Mouse (Mus musculus): ENCODE measurements at regions not wholly inside any gene's neighbourhood (a gene's known extent, or its start where the extent isn't known, plus 50 kb on each side); places are given as distances from the start of the nearest gene placed in this dataset.
"Not testable (repeated sequence)": the region's sequence is repeated elsewhere in the genome, so short reads cannot be mapped to it uniquely, and the experiment has no call there.

GRCm38 (mm10) chr4:66691598-66692220 lies 135.7 kb upstream of the Tlr4 start:
- Histone ChIP-seq H3K36me3 (no peaks in the 10 kb centered on the region), H3K27me3 (ENCODE audit: insufficient read depth, poor library complexity, severe bottlenecking) (no peaks in the 10 kb centered on the region), H3K27ac (no peak overlapping the region), H3K4me1 (replicated peaks) (no peaks in the 10 kb centered on the region), H3K9me3 (no peaks in the 10 kb centered on the region), H3K4me3 (no peak overlapping the region)
- DNase-seq (ENCODE audit: low spot score), result no peak
- 56% methylated on average over 5 of the region's 5 CpGs for WGBS

- Histone ChIP-seq H3K36me3 (no peaks in the 10 kb centered on the region), H3K27ac (no peak overlapping the region), H3K4me1 (replicated peaks) (no peaks in the 10 kb centered on the region), H3K9me3 (no peaks in the 10 kb centered on the region), H3K27me3 (ENCODE audit: insufficient read depth, poor library complexity, severe bottlenecking) (no peaks in the 10 kb centered on the region), H3K4me3 (no peak overlapping the region)
- 62% methylated on average over 4 of the region's 4 CpGs for WGBS
- DNase-seq (ENCODE audit: low spot score), result peak; percentile 6
Measured at GRCm38 (mm10) chr4:66693982-66694578, 133.3 kb upstream of the Tlr4 start.

GRCm38 (mm10) chr4:66715821-66716760 lies 111.3 kb upstream of the Tlr4 start:
- Histone ChIP-seq H3K27ac (no peak overlapping the region), H3K27me3 (ENCODE audit: insufficient read depth, poor library complexity, severe bottlenecking) (no peaks in the 10 kb centered on the region), H3K4me1 (replicated peaks) (0 out of 2 replicates have a peak, but pooled peaks cover 3% of the 10 kb centered on the region), H3K9me3 (0 out of 2 replicates have a peak, but pooled peaks cover 2% of the 10 kb centered on the region), H3K4me3 (no peak overlapping the region), H3K36me3 (no peaks in the 10 kb centered on the region)
- 86% methylated on average over 6 of the region's 6 CpGs for WGBS
- peak; percentile 5 for DNase-seq (ENCODE audit: low spot score)

- no peak for DNase-seq (ENCODE audit: low spot score)
- Histone ChIP-seq H3K9me3 (no peaks in the 10 kb centered on the region), H3K4me1 (replicated peaks) (peaks cover 4% of the 10 kb centered on the region), H3K27me3 (ENCODE audit: insufficient read depth, poor library complexity, severe bottlenecking) (no peaks in the 10 kb centered on the region), H3K36me3 (no peaks in the 10 kb centered on the region), H3K4me3 (no peak overlapping the region), H3K27ac (no peak overlapping the region)
- 20% methylated on average over 2 of the region's 2 CpGs for WGBS
Measured at GRCm38 (mm10) chr4:66737407-66737806, 90.0 kb upstream of the Tlr4 start.

DNA sequence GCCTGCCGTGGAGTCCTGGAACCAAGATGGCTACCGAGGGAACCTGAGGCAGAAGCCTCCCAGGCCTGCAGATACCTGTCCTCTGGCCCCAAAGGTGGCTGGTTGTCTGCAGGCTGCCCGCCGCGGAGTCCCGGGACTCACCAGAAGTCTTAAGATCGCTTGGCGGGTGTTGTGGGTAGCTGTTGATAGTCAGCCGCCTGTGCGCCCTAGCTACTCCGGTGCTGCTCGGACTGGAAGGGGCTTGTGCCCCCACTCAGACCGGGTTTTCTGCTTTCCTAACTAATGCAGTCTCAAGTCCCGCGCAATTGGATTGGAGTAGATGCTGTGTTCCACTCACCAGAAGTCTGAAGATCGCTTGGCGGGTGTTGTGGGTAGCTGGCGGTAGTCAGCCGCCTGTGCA lies 84.0 kb upstream of the Tlr4 start:
- not testable (repeated sequence) for H3K27me3 ChIP-seq (ENCODE audit: insufficient read depth, poor library complexity, severe bottlenecking); DNase-seq (ENCODE audit: low spot score); H3K4me3 ChIP-seq; H3K36me3 ChIP-seq; H3K4me1 ChIP-seq (replicated peaks); H3K9me3 ChIP-seq; H3K27ac ChIP-seq
- 89% methylated on average over 19 of the region's 19 CpGs for WGBS

DNA sequence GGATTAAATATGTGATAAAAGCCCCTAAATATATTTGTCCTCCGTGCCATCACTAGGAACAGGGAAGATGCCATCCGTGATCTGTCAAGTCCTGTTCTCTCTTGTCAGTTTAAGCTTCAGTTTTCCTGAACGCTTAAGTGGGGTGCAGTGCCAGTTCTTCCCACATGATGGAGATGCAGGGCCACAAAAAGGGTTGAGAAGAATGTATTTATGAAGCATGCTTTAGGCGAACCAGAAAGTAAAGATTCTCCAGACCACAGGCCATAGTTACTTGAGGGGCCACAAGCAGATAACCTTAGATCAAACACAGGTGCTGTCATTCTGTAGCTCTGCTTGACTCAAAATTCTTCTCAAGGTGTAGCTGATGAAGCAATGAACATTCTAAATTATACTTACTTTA lies 58.6 kb upstream of the Tlr4 start:
- no peaks in the 10 kb centered on the region for H3K36me3 ChIP-seq
- no peak overlapping the region for H3K27ac ChIP-seq
- no peaks in the 10 kb centered on the region for H3K4me1 ChIP-seq (replicated peaks)
- no peaks in the 10 kb centered on the region for H3K9me3 ChIP-seq
- no peaks in the 10 kb centered on the region for H3K27me3 ChIP-seq (ENCODE audit: insufficient read depth, poor library complexity, severe bottlenecking)
- peak; percentile 46 for DNase-seq (ENCODE audit: low spot score)
- H3K4me3 ChIP-seq, result no peak overlapping the region
- 44% methylated on average over 4 of the region's 4 CpGs for WGBS
